Mouse (Mus musculus) testis, postnatal 14 days (tissue): Measurements from ENCODE around the gene Synj2.
"Not testable (repeated sequence)": the region's sequence is repeated elsewhere in the genome, so short reads cannot be mapped to it uniquely, and the experiment has no call there.

ENCODE experiments used
- DNase-seq: peaks from one replicate; pipeline ENCODE4 v3.0.0; 2021; ENCODE audit warnings: low spot score

The Synj2 gene

GRCm38 (mm10) chr17:5999039-5999543 lies 58.0 kb downstream of the Synj2 start:
- DNase-seq, result no peak

GRCm38 (mm10) chr17:6000864-6001319 lies 59.8 kb downstream of the Synj2 start:
- no peak for DNase-seq

- no peak for DNase-seq
These were observed 60.3 kb downstream of the Synj2 start for GRCm38 (mm10) chr17:6001389-6001788.

GRCm38 (mm10) chr17:6001836-6002235 lies 60.8 kb downstream of the Synj2 start:
- DNase-seq, result no peak

GRCm38 (mm10) chr17:6002563-6002962 lies 61.5 kb downstream of the Synj2 start:
- no peak for DNase-seq

GRCm38 (mm10) chr17:6003661-6004060 lies 62.6 kb downstream of the Synj2 start:
- no peak for DNase-seq

GRCm38 (mm10) chr17:6005246-6005637 lies 64.2 kb downstream of the Synj2 start:
- no peak for DNase-seq

GRCm38 (mm10) chr17:6005638-6006471 lies 64.8 kb downstream of the Synj2 start:
- peak; percentile 61 for DNase-seq

GRCm38 (mm10) chr17:6007101-6007780 lies 66.2 kb downstream of the Synj2 start:
- no peak for DNase-seq

- no peak for DNase-seq
These were observed 66.8 kb downstream of the Synj2 start for GRCm38 (mm10) chr17:6007902-6008301.

GRCm38 (mm10) chr17:6008590-6008989 lies 67.5 kb downstream of the Synj2 start:
- DNase-seq, result no peak

- DNase-seq, result no peak
These were observed 68.5 kb downstream of the Synj2 start for GRCm38 (mm10) chr17:6009606-6010005.

- no peak for DNase-seq
These were observed 72.0 kb downstream of the Synj2 start for GRCm38 (mm10) chr17:6013079-6013478.

- no peak for DNase-seq
These were observed 73.9 kb downstream of the Synj2 start for GRCm38 (mm10) chr17:6014985-6015384.

- no peak for DNase-seq
These were observed 75.2 kb downstream of the Synj2 start for GRCm38 (mm10) chr17:6016213-6016780.

GRCm38 (mm10) chr17:6017268-6017667 lies 76.2 kb downstream of the Synj2 start:
- DNase-seq, result no peak

GRCm38 (mm10) chr17:6018348-6018747 lies 77.3 kb downstream of the Synj2 start:
- no peak for DNase-seq

- DNase-seq, result no peak
These were observed 78.7 kb downstream of the Synj2 start for GRCm38 (mm10) chr17:6019776-6020175.

- DNase-seq, result no peak
These were observed 79.6 kb downstream of the Synj2 start for GRCm38 (mm10) chr17:6020636-6021035.

GRCm38 (mm10) chr17:6021374-6021789 lies 80.3 kb downstream of the Synj2 start:
- not testable (repeated sequence) for DNase-seq

- DNase-seq, result no peak
These were observed 84.8 kb downstream of the Synj2 start for GRCm38 (mm10) chr17:6025831-6026230.

- no peak for DNase-seq
These were observed 94.6 kb downstream of the Synj2 start for GRCm38 (mm10) chr17:6035661-6036060.

- no peak for DNase-seq
These were observed 95.4 kb downstream of the Synj2 start for GRCm38 (mm10) chr17:6036458-6036857.
